ENCODE assay signal across 10 mouse cellular contexts in the genomic region with DNA sequence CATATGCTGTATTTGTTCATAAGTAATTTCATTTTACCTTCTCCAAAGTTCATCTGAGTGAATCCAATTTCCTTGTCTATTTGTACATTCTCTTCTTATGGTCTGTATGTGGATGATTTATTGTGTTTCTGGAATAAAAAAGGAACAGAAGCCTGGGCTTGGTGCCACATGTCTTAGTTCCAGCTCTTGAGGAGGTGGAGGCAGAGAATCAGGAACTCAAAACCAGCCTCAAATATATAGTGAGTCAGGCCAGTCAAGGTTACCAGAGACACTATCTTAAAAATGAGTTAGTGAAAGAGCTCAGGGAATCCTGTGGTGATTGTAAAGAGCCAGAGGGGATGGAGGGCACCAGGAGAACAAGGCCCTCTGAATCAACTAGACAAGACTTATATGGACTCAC.
A peak's percentile ranks its signal among the peaks of the same experiment; 100 is the strongest.
DNase-seq lines count a peak whose midpoint lies in the region; ATAC-seq lines count a peak whose summit lies in the region.
"Had no signal": no experiment of that assay in that cellular context is flagged by ENCODE, and none has a peak within 500 bp of the region (broad histone marks: within the 10 kb centered on the region; RNA-seq: fewer than 3 reads in every experiment).

No protein-coding gene starts in this region.

- no peaks in the 10 kb centered on the region for H3K9me3 ChIP-seq in midbrain, embryonic 15.5 days
- H3K9me3 ChIP-seq in hindbrain, embryonic 12.5 days (replicated peaks) = no peaks in the 10 kb centered on the region
- H3K9me3 ChIP-seq: intestine, embryonic 15.5 days; liver, embryonic 12.5 days had no signal

- peak; percentile 21 for DNase-seq in layer of hippocampus, adult 11-12 months (ENCODE audit: low spot score)
- DNase-seq in layer of hippocampus, postnatal 10 days (ENCODE audit: low spot score in 2 of 2) = no peak
- peak; percentile 19 for DNase-seq in adrenal gland, postnatal 25 days
- DNase-seq in cerebellum, postnatal 10 days = peak; percentile 13 to 52
- peak; percentile 32 for DNase-seq in right cerebral cortex, postnatal 25 days
- DNase-seq: gastrocnemius, adult 2 months had no signal

- no peaks in the 10 kb centered on the region for H3K36me3 ChIP-seq in midbrain, embryonic 15.5 days (replicated peaks)
- no peaks in the 10 kb centered on the region for H3K36me3 ChIP-seq in hindbrain, embryonic 12.5 days
- H3K36me3 ChIP-seq: intestine, embryonic 15.5 days; liver, embryonic 12.5 days had no signal

- no peak overlapping the region for H3K9ac ChIP-seq in midbrain, embryonic 15.5 days
- no peak overlapping the region for H3K9ac ChIP-seq in hindbrain, embryonic 12.5 days
- H3K9ac ChIP-seq: intestine, embryonic 15.5 days; liver, embryonic 12.5 days had no signal

- H3K4me3 ChIP-seq in midbrain, embryonic 15.5 days = no peak overlapping the region
- H3K4me3 ChIP-seq in hindbrain, embryonic 12.5 days = no peak overlapping the region
- H3K4me3 ChIP-seq: gastrocnemius, adult 2 months; intestine, embryonic 15.5 days; liver, embryonic 12.5 days had no signal

- H3K4me1 ChIP-seq in midbrain, embryonic 15.5 days = no peaks in the 10 kb centered on the region
- no peaks in the 10 kb centered on the region for H3K4me1 ChIP-seq in hindbrain, embryonic 12.5 days
- H3K4me1 ChIP-seq: intestine, embryonic 15.5 days had no signal

- no peak overlapping the region for H3K27ac ChIP-seq in midbrain, embryonic 15.5 days
- no peak overlapping the region for H3K27ac ChIP-seq in hindbrain, embryonic 12.5 days
- H3K27ac ChIP-seq: gastrocnemius, adult 2 months; intestine, embryonic 15.5 days; liver, embryonic 12.5 days had no signal

- no peaks in the 10 kb centered on the region for H3K27me3 ChIP-seq in midbrain, embryonic 15.5 days (replicated peaks)
- H3K27me3 ChIP-seq in hindbrain, embryonic 12.5 days = no peaks in the 10 kb centered on the region
- H3K27me3 ChIP-seq: intestine, embryonic 15.5 days; liver, embryonic 12.5 days had no signal

- ATAC-seq in midbrain, embryonic 15.5 days (replicated peaks) = no peak
- no peak for ATAC-seq in hindbrain, embryonic 12.5 days (ENCODE audit: low FRiP score)
- ATAC-seq: intestine, embryonic 15.5 days; liver, embryonic 12.5 days had no signal

- no peak overlapping the region for H3K4me2 ChIP-seq in midbrain, embryonic 15.5 days
- no peak overlapping the region for H3K4me2 ChIP-seq in hindbrain, embryonic 12.5 days (replicated peaks)
- H3K4me2 ChIP-seq: intestine, embryonic 15.5 days; liver, embryonic 12.5 days had no signal

Comparison
In these comparisons a context has a peak if more than half of its experiments do, and no peak if none do; other contexts are left out.
1. DNase-seq: peak in layer of hippocampus, adult 11-12 months (single experiment), adrenal gland, postnatal 25 days (single experiment), cerebellum, postnatal 10 days (2 of 2) and right cerebral cortex, postnatal 25 days (single experiment); none in layer of hippocampus, postnatal 10 days (0 of 2).